Mouse (Mus musculus): ENCODE data around the gene Phldb1. TPM values are rescaled to one million over a fixed set of nuclear protein-coding genes. Genes with fewer than 3 reads are reported as not detected.
"Not testable (repeated sequence)": the region's sequence is repeated elsewhere in the genome, so short reads cannot be mapped to it uniquely, and the experiment has no call there.

Phldb1 gene
- 38.6 and 39.0 TPM in 2 replicates for polyA plus RNA-seq (2015; fragmentation: Nextera tagmentation; extraction: Ambion mirVana)

- H3K4me1 ChIP-seq: peaks cover 56% of the 10 kb centered on the region
- ATAC-seq (ENCODE audit: insufficient number of reproducible peaks, low FRiP score, low TSS enrichment, low read depth): peak; percentile 83
These were observed at the start of gene Phldb1 for GRCm38 (mm10) chr9:44734524-44735494. TSS of gene Phldb1 (minus strand) at chr9:44735198.

GRCm38 (mm10) chr9:44772750-44773651 is 38.0 kb upstream of the Phldb1 start:
- Histone ChIP-seq H3K27me3 (no peaks in the 10 kb centered on the region), H3K4me1 (peaks cover 8% of the 10 kb centered on the region), H3K9ac (peak overlapping the region; percentile 53), H3K4me3 (replicated peaks) (peak overlapping the region; percentile 61), H3K27ac (replicated peaks) (peak overlapping the region; percentile 85), H3K4me2 (replicated peaks) (peak overlapping the region; percentile 76), H3K36me3 (peaks cover 23% of the 10 kb centered on the region; the same call in 1 of the 2 replicates), H3K9me3 (replicated peaks) (no peaks in the 10 kb centered on the region)
- ATAC-seq (ENCODE audit: insufficient number of reproducible peaks, low FRiP score, low TSS enrichment, low read depth): peak; percentile 97
- WGBS: under 1% methylated on average over 41 of the region's 41 CpGs

More at GRCm38 (mm10) chr9:44734524-44735494, at the start of gene Phldb1:
- Histone ChIP-seq H3K4me3 (replicated peaks) (peak within 1 kb of the TSS; percentile 63), H3K9me3 (replicated peaks) (no peaks in the 10 kb centered on the region), H3K9ac (peak within 1 kb of the TSS; percentile 37), H3K36me3 (no peaks in the 10 kb centered on the region), H3K4me2 (replicated peaks) (peak within 1 kb of the TSS; percentile 97), H3K27ac (replicated peaks) (peak within 1 kb of the TSS; percentile 81), H3K27me3 (peaks cover 6% of the 10 kb centered on the region; the same call in 1 of the 2 replicates)
- under 1% methylated on average over 47 of the region's 47 CpGs for WGBS

- H3K4me1 ChIP-seq: peaks cover 8% of the 10 kb centered on the region
- peak overlapping the region; percentile 61; the same call in 1 of the 2 replicates for H3K4me3 ChIP-seq (replicated peaks)
- no peak overlapping the region; the same call in 1 of the 2 replicates for H3K27ac ChIP-seq (replicated peaks)
- H3K4me2 ChIP-seq (replicated peaks): no peak overlapping the region
- H3K9me3 ChIP-seq (replicated peaks): no peaks in the 10 kb centered on the region
- WGBS: 22% methylated on average over 5 of the region's 5 CpGs
- peaks cover 20% of the 10 kb centered on the region; the same call in 1 of the 2 replicates for H3K36me3 ChIP-seq
- H3K9ac ChIP-seq: no peak overlapping the region
- no peak for ATAC-seq (ENCODE audit: insufficient number of reproducible peaks, low FRiP score, low TSS enrichment, low read depth)
- H3K27me3 ChIP-seq: no peaks in the 10 kb centered on the region
These were observed 37.4 kb upstream of the Phldb1 start for GRCm38 (mm10) chr9:44772392-44772749.

GRCm38 (mm10) chr9:44771376-44771775 is 36.4 kb upstream of the Phldb1 start:
- no peak overlapping the region for H3K27ac ChIP-seq (replicated peaks)
- no peak overlapping the region for H3K9ac ChIP-seq
- no peak overlapping the region for H3K4me2 ChIP-seq (replicated peaks)
- 84% methylated on average over 5 of the region's 5 CpGs for WGBS
- peaks cover 8% of the 10 kb centered on the region for H3K4me1 ChIP-seq
- H3K36me3 ChIP-seq: peaks cover 16% of the 10 kb centered on the region; the same call in 1 of the 2 replicates
- no peak for ATAC-seq (ENCODE audit: insufficient number of reproducible peaks, low FRiP score, low TSS enrichment, low read depth)
- no peaks in the 10 kb centered on the region for H3K9me3 ChIP-seq (replicated peaks)
- H3K4me3 ChIP-seq (replicated peaks): no peak overlapping the region
- no peaks in the 10 kb centered on the region for H3K27me3 ChIP-seq

GRCm38 (mm10) chr9:44768029-44768394 is 33.0 kb upstream of the Phldb1 start:
- H3K9ac ChIP-seq; ATAC-seq (ENCODE audit: insufficient number of reproducible peaks, low FRiP score, low TSS enrichment, low read depth); H3K27me3 ChIP-seq; H3K9me3 ChIP-seq (replicated peaks); H3K36me3 ChIP-seq; H3K4me1 ChIP-seq: not testable (repeated sequence)
- Histone ChIP-seq H3K27ac (replicated peaks) (peak overlapping the region; percentile 98; the same call in 1 of the 2 replicates), H3K4me2 (replicated peaks) (peak overlapping the region; percentile 53), H3K4me3 (replicated peaks) (peak overlapping the region; percentile 98)
- WGBS: 31% methylated on average over 9 of the region's 9 CpGs

- peak within 1 kb of the TSS; percentile 98 for H3K27ac ChIP-seq (replicated peaks)
- under 1% methylated on average over 82 of the region's 82 CpGs for WGBS
- H3K4me1 ChIP-seq: peaks cover 5% of the 10 kb centered on the region
- H3K9ac ChIP-seq: peak within 1 kb of the TSS; percentile 100
- no peaks in the 10 kb centered on the region for H3K36me3 ChIP-seq
- ATAC-seq (ENCODE audit: insufficient number of reproducible peaks, low FRiP score, low TSS enrichment, low read depth): peak; percentile 93
- no peaks in the 10 kb centered on the region for H3K9me3 ChIP-seq (replicated peaks)
- no peaks in the 10 kb centered on the region for H3K27me3 ChIP-seq
- H3K4me3 ChIP-seq (replicated peaks): peak within 1 kb of the TSS; percentile 98
- H3K4me2 ChIP-seq (replicated peaks): peak within 1 kb of the TSS; percentile 53
These were observed 32.4 kb upstream of the Phldb1 start, which contains the start of the genes Arcn1 and Ift46 for GRCm38 (mm10) chr9:44767101-44768028. TSS of gene Arcn1 (minus strand) at chr9:44767845. TSS of gene Ift46 (plus strand) at chr9:44767908.

GRCm38 (mm10) chr9:44760873-44761272 is 25.9 kb upstream of the Phldb1 start:
- H3K9me3 ChIP-seq (replicated peaks): no peaks in the 10 kb centered on the region
- ATAC-seq (ENCODE audit: insufficient number of reproducible peaks, low FRiP score, low TSS enrichment, low read depth): no peak
- WGBS: 87% methylated on average over 2 of the region's 2 CpGs
- H3K4me2 ChIP-seq (replicated peaks): no peak overlapping the region
- H3K27me3 ChIP-seq: no peaks in the 10 kb centered on the region
- H3K27ac ChIP-seq (replicated peaks): no peak overlapping the region
- peaks cover 5% of the 10 kb centered on the region for H3K4me1 ChIP-seq
- peaks cover 24% of the 10 kb centered on the region for H3K36me3 ChIP-seq
- no peak overlapping the region for H3K4me3 ChIP-seq (replicated peaks)
- H3K9ac ChIP-seq: no peak overlapping the region

GRCm38 (mm10) chr9:44748473-44748872 is 13.5 kb upstream of the Phldb1 start:
- WGBS: 69% methylated on average over 7 of the region's 7 CpGs
- no peak; the same call in 1 of the 2 replicates for ATAC-seq (ENCODE audit: insufficient number of reproducible peaks, low FRiP score, low TSS enrichment, low read depth)
- H3K36me3 ChIP-seq: peaks cover 87% of the 10 kb centered on the region

GRCm38 (mm10) chr9:44747341-44747740 is 12.3 kb upstream of the Phldb1 start:
- H3K4me2 ChIP-seq (replicated peaks): no peak overlapping the region
- no peak overlapping the region for H3K9ac ChIP-seq
- H3K9me3 ChIP-seq (replicated peaks): no peaks in the 10 kb centered on the region
- ATAC-seq (ENCODE audit: insufficient number of reproducible peaks, low FRiP score, low TSS enrichment, low read depth): no peak
- no peaks in the 10 kb centered on the region for H3K27me3 ChIP-seq
- H3K36me3 ChIP-seq: peaks cover 88% of the 10 kb centered on the region
- no peak overlapping the region for H3K27ac ChIP-seq (replicated peaks)
- H3K4me3 ChIP-seq (replicated peaks): no peak overlapping the region
- H3K4me1 ChIP-seq: no peaks in the 10 kb centered on the region
- WGBS: 94% methylated on average over 3 of the region's 3 CpGs

More at GRCm38 (mm10) chr9:44748473-44748872, 13.5 kb upstream of the Phldb1 start:
- Histone ChIP-seq H3K27ac (replicated peaks) (no peak overlapping the region), H3K9me3 (replicated peaks) (no peaks in the 10 kb centered on the region), H3K9ac (no peak overlapping the region), H3K4me1 (no peaks in the 10 kb centered on the region), H3K27me3 (no peaks in the 10 kb centered on the region), H3K4me3 (replicated peaks) (no peak overlapping the region), H3K4me2 (replicated peaks) (no peak overlapping the region)

- no peaks in the 10 kb centered on the region for H3K9me3 ChIP-seq (replicated peaks)
- 82% methylated on average over 3 of the region's 3 CpGs for WGBS
- H3K27me3 ChIP-seq: no peaks in the 10 kb centered on the region
- ATAC-seq (ENCODE audit: insufficient number of reproducible peaks, low FRiP score, low TSS enrichment, low read depth): no peak
- H3K9ac ChIP-seq: no peak overlapping the region
- H3K4me2 ChIP-seq (replicated peaks): no peak overlapping the region
- H3K4me3 ChIP-seq (replicated peaks): no peak overlapping the region
- H3K27ac ChIP-seq (replicated peaks): no peak overlapping the region
- no peaks in the 10 kb centered on the region for H3K4me1 ChIP-seq
- peaks cover 85% of the 10 kb centered on the region for H3K36me3 ChIP-seq
These were observed 11.7 kb upstream of the Phldb1 start for GRCm38 (mm10) chr9:44746666-44747065.
